Mouse (Mus musculus) limb, embryonic 13.5 days (tissue): ENCODE measurements around the gene Phf21a. TPM values are rescaled to one million over a fixed set of nuclear protein-coding genes. Genes with fewer than 3 reads are reported as not detected.

Source experiments
- ATAC-seq: fragments of 200-750 bp; cut with Nextera tagmentation; 2 replicates; pipeline ENCODE4 v1.8.0; 2017; ENCODE audit warnings: low read depth, moderate number of reproducible peaks, moderate TSS enrichment; ENCODE audit not compliant: low FRiP score
- H3K27ac ChIP-seq: fragments of 300-500 bp; sonication (generic); 2 replicates; pipeline ENCODE4 v1.5.1; 2015; ENCODE audit warnings: inconsistent platforms, mild to moderate bottlenecking, moderate library complexity
- H3K27me3 ChIP-seq: fragments of 300-500 bp; sonication (generic); 2 replicates; pipeline ENCODE4 v1.6.1; 2015; ENCODE audit warnings: mild to moderate bottlenecking, inconsistent platforms
- H3K36me3 ChIP-seq: fragments of 300-500 bp; sonication (generic); 2 replicates; pipeline ENCODE4 v1.6.1; 2015; ENCODE audit warnings: inconsistent platforms, mild to moderate bottlenecking, moderate library complexity
- H3K4me1 ChIP-seq: fragments of 300-500 bp; sonication (generic); 2 replicates; pipeline ENCODE4 v1.6.1; 2015; ENCODE audit warnings: inconsistent platforms
- H3K4me2 ChIP-seq: fragments of 300-500 bp; sonication (generic); replicated peaks from 2 replicates; pipeline ENCODE4 v1.6.1; 2015; ENCODE audit warnings: inconsistent platforms, mild to moderate bottlenecking, moderate library complexity
- H3K4me3 ChIP-seq: fragments of 300-500 bp; sonication (generic); 2 replicates; pipeline ENCODE4 v1.5.1; 2015; ENCODE audit warnings: moderate library complexity, mild to moderate bottlenecking, inconsistent platforms
- H3K9ac ChIP-seq: fragments of 300-500 bp; sonication (generic); 2 replicates; pipeline ENCODE4 v1.6.1; 2015; ENCODE audit warnings: mild to moderate bottlenecking, inconsistent platforms
- H3K9me3 ChIP-seq: fragments of 300-500 bp; sonication (generic); 2 replicates; pipeline ENCODE4 v1.6.1; 2016; ENCODE audit warnings: inconsistent platforms
- WGBS: fragments of 180-500 bp; shearing (Covaris S2); methylation state at CpG from one replicate; pipeline ENCODE4 v1.1.7; 2015; 5-methylcytosine and 5-hydroxymethylcytosine counted together
- polyA plus RNA-seq: library from polyadenylated mRNA; unstranded; fragments of >200 nt; fragmentation: Nextera tagmentation; extraction: Ambion mirVana; gene quantifications from 2 replicates; pipeline ENCODE4 v1.2.1, GENCODE M21; 2015

The Phf21a gene
- polyA plus RNA-seq, 1 experiment from 2014 or later = 46.8 TPM

- Histone ChIP-seq H3K9me3 (no peaks in the 10 kb centered on the region), H3K4me2 (no peak overlapping the region), H3K36me3 (no peaks in the 10 kb centered on the region), H3K4me1 (0 out of 2 replicates have a peak, but pooled peaks cover 8% of the 10 kb centered on the region), H3K27me3 (no peaks in the 10 kb centered on the region), H3K4me3 (no peak overlapping the region), H3K27ac (no peak overlapping the region), H3K9ac (no peak overlapping the region)
- no peak for ATAC-seq
- WGBS = 62% methylated on average over 10 of the region's 10 CpGs
These were observed 71.4 kb downstream of the Phf21a start for GRCm38 (mm10) chr2:92164291-92164690.

- 0 out of 2 replicates have a peak, but pooled peaks cover 8% of the 10 kb centered on the region for H3K4me1 ChIP-seq
- no peak for ATAC-seq
- H3K9me3 ChIP-seq = no peaks in the 10 kb centered on the region
- no peak overlapping the region for H3K9ac ChIP-seq
- no peaks in the 10 kb centered on the region for H3K27me3 ChIP-seq
- no peak overlapping the region for H3K4me2 ChIP-seq
- no peak overlapping the region for H3K4me3 ChIP-seq
- H3K27ac ChIP-seq = no peak overlapping the region
- WGBS = 40% methylated on average over 7 of the region's 7 CpGs
- no peaks in the 10 kb centered on the region for H3K36me3 ChIP-seq
These were observed 74.0 kb downstream of the Phf21a start for GRCm38 (mm10) chr2:92166950-92167349.

GRCm38 (mm10) chr2:92171046-92171643 lies 78.2 kb downstream of the Phf21a start:
- Histone ChIP-seq H3K9ac (no peak overlapping the region), H3K4me3 (no peak overlapping the region), H3K36me3 (no peaks in the 10 kb centered on the region), H3K4me1 (no peaks in the 10 kb centered on the region), H3K4me2 (no peak overlapping the region), H3K27me3 (no peaks in the 10 kb centered on the region), H3K9me3 (no peaks in the 10 kb centered on the region), H3K27ac (no peak overlapping the region)
- ATAC-seq = no peak
- 73% methylated on average over 8 of the region's 8 CpGs for WGBS

- Histone ChIP-seq H3K9ac (no peak overlapping the region), H3K27me3 (no peaks in the 10 kb centered on the region), H3K4me3 (no peak overlapping the region), H3K4me2 (no peak overlapping the region), H3K9me3 (no peaks in the 10 kb centered on the region), H3K4me1 (no peaks in the 10 kb centered on the region), H3K36me3 (no peaks in the 10 kb centered on the region), H3K27ac (no peak overlapping the region)
- 83% methylated on average over 5 of the region's 5 CpGs for WGBS
- no peak for ATAC-seq
These were observed 79.4 kb downstream of the Phf21a start for GRCm38 (mm10) chr2:92172300-92172699.

GRCm38 (mm10) chr2:92173186-92173585 lies 80.3 kb downstream of the Phf21a start:
- WGBS = 80% methylated on average over 4 of the region's 4 CpGs
- H3K4me1 ChIP-seq = no peaks in the 10 kb centered on the region
- no peak overlapping the region for H3K9ac ChIP-seq
- H3K4me3 ChIP-seq = no peak overlapping the region
- H3K9me3 ChIP-seq = no peaks in the 10 kb centered on the region
- ATAC-seq = no peak
- H3K27me3 ChIP-seq = no peaks in the 10 kb centered on the region
- H3K4me2 ChIP-seq = no peak overlapping the region
- H3K27ac ChIP-seq = no peak overlapping the region
- H3K36me3 ChIP-seq = no peaks in the 10 kb centered on the region

GRCm38 (mm10) chr2:92174265-92174664 lies 81.3 kb downstream of the Phf21a start:
- WGBS = 72% methylated on average over 7 of the region's 7 CpGs
- no peak overlapping the region for H3K9ac ChIP-seq
- no peaks in the 10 kb centered on the region for H3K36me3 ChIP-seq
- no peak overlapping the region for H3K27ac ChIP-seq
- no peak for ATAC-seq
- no peak overlapping the region for H3K4me3 ChIP-seq
- no peaks in the 10 kb centered on the region for H3K4me1 ChIP-seq
- H3K27me3 ChIP-seq = no peaks in the 10 kb centered on the region
- H3K4me2 ChIP-seq = no peak overlapping the region
- H3K9me3 ChIP-seq = no peaks in the 10 kb centered on the region

- Histone ChIP-seq H3K9ac (no peak overlapping the region), H3K36me3 (no peaks in the 10 kb centered on the region), H3K27ac (no peak overlapping the region), H3K4me2 (no peak overlapping the region), H3K9me3 (no peaks in the 10 kb centered on the region), H3K4me3 (no peak overlapping the region), H3K4me1 (no peaks in the 10 kb centered on the region), H3K27me3 (no peaks in the 10 kb centered on the region)
- 91% methylated on average over 4 of the region's 4 CpGs for WGBS
- no peak for ATAC-seq
These were observed 82.1 kb downstream of the Phf21a start for GRCm38 (mm10) chr2:92175002-92175401.

GRCm38 (mm10) chr2:92176292-92176691 lies 83.4 kb downstream of the Phf21a start:
- 61% methylated on average over 4 of the region's 4 CpGs for WGBS
- Histone ChIP-seq H3K4me2 (no peak overlapping the region), H3K36me3 (no peaks in the 10 kb centered on the region), H3K4me3 (no peak overlapping the region), H3K9me3 (no peaks in the 10 kb centered on the region), H3K27ac (no peak overlapping the region), H3K27me3 (no peaks in the 10 kb centered on the region), H3K9ac (no peak overlapping the region), H3K4me1 (no peaks in the 10 kb centered on the region)
- ATAC-seq = no peak

GRCm38 (mm10) chr2:92182146-92182756 lies 89.3 kb downstream of the Phf21a start:
- H3K4me2 ChIP-seq = peak overlapping the region; percentile 80
- WGBS = 4% methylated on average over 11 of the region's 11 CpGs
- H3K36me3 ChIP-seq = no peaks in the 10 kb centered on the region
- no peaks in the 10 kb centered on the region for H3K27me3 ChIP-seq
- H3K9ac ChIP-seq = peak overlapping the region; percentile 90
- H3K9me3 ChIP-seq = no peaks in the 10 kb centered on the region
- H3K4me3 ChIP-seq = peak overlapping the region; percentile 77
- no peak for ATAC-seq
- H3K27ac ChIP-seq = peak overlapping the region; percentile 100
- peaks cover 19% of the 10 kb centered on the region for H3K4me1 ChIP-seq

GRCm38 (mm10) chr2:92182981-92183501 lies 90.1 kb downstream of the Phf21a start:
- H3K4me1 ChIP-seq = peaks cover 25% of the 10 kb centered on the region
- H3K4me3 ChIP-seq = peak overlapping the region; percentile 77
- peak overlapping the region; percentile 90 for H3K9ac ChIP-seq
- no peaks in the 10 kb centered on the region for H3K9me3 ChIP-seq
- H3K27ac ChIP-seq = peak overlapping the region; percentile 100
- peak; percentile 79 for ATAC-seq
- under 1% methylated on average over 38 of the region's 41 CpGs for WGBS
- no peaks in the 10 kb centered on the region for H3K27me3 ChIP-seq
- no peaks in the 10 kb centered on the region for H3K36me3 ChIP-seq
- H3K4me2 ChIP-seq = peak overlapping the region; percentile 80

GRCm38 (mm10) chr2:92183613-92184076 lies 90.7 kb downstream of the Phf21a start:
- Histone ChIP-seq H3K9ac (peak overlapping the region; percentile 90), H3K36me3 (no peaks in the 10 kb centered on the region), H3K27ac (peak overlapping the region; percentile 100), H3K27me3 (no peaks in the 10 kb centered on the region), H3K4me1 (peaks cover 28% of the 10 kb centered on the region), H3K9me3 (no peaks in the 10 kb centered on the region), H3K4me2 (peak overlapping the region; percentile 80), H3K4me3 (peak overlapping the region; percentile 77)
- ATAC-seq = peak; percentile 80
- WGBS = 0% methylated on average over 15 of the region's 40 CpGs

GRCm38 (mm10) chr2:92184077-92184921 lies 91.4 kb downstream of the Phf21a start:
- ATAC-seq = peak; percentile 53
- peak overlapping the region; percentile 77 for H3K4me3 ChIP-seq
- H3K4me2 ChIP-seq = peak overlapping the region; percentile 80
- peaks cover 34% of the 10 kb centered on the region for H3K4me1 ChIP-seq
- H3K9ac ChIP-seq = peak overlapping the region; percentile 90
- no peaks in the 10 kb centered on the region for H3K27me3 ChIP-seq
- no peaks in the 10 kb centered on the region for H3K36me3 ChIP-seq
- no peaks in the 10 kb centered on the region for H3K9me3 ChIP-seq
- peak overlapping the region; percentile 100 for H3K27ac ChIP-seq
- 0% methylated on average over 14 of the region's 19 CpGs for WGBS
